Mouse (Mus musculus): ENCODE measurements around the gene Akr1d1.

Gene Akr1d1

GRCm38 (mm10) chr6:37529940-37530339 lies at the start of gene Akr1d1:
Gene Akr1d1, plus strand, starts transcription at chr6:37530173.
- no peak for TF ChIP-seq GATA4 (IDR thresholded peaks at IDR 0.05; ENCODE audit: insufficient replicate concordance, low read length)

- no peak for TF ChIP-seq GATA4 (IDR thresholded peaks at IDR 0.05; ENCODE audit: insufficient replicate concordance, low read length)
Measured at GRCm38 (mm10) chr6:37481147-37481546, 48.8 kb upstream of the Akr1d1 start.

GRCm38 (mm10) chr6:37483262-37483661 lies 46.7 kb upstream of the Akr1d1 start:
- no peak for TF ChIP-seq GATA4 (IDR thresholded peaks at IDR 0.05; ENCODE audit: insufficient replicate concordance, low read length)

- TF ChIP-seq GATA4 (IDR thresholded peaks at IDR 0.05; ENCODE audit: insufficient replicate concordance, low read length): no peak
Measured at GRCm38 (mm10) chr6:37484588-37485070, 45.3 kb upstream of the Akr1d1 start.

GRCm38 (mm10) chr6:37486502-37486901 lies 43.5 kb upstream of the Akr1d1 start:
- TF ChIP-seq GATA4 (IDR thresholded peaks at IDR 0.05; ENCODE audit: insufficient replicate concordance, low read length): no peak

GRCm38 (mm10) chr6:37492241-37492640 lies 37.7 kb upstream of the Akr1d1 start:
- no peak for TF ChIP-seq GATA4 (IDR thresholded peaks at IDR 0.05; ENCODE audit: insufficient replicate concordance, low read length)

GRCm38 (mm10) chr6:37494957-37495356 lies 35.0 kb upstream of the Akr1d1 start:
- TF ChIP-seq GATA4 (IDR thresholded peaks at IDR 0.05; ENCODE audit: insufficient replicate concordance, low read length): peak; percentile 26; the same call in 1 of the 2 replicates

GRCm38 (mm10) chr6:37496866-37497265 lies 33.1 kb upstream of the Akr1d1 start:
- TF ChIP-seq GATA4 (IDR thresholded peaks at IDR 0.05; ENCODE audit: insufficient replicate concordance, low read length): no peak

GRCm38 (mm10) chr6:37505588-37505987 lies 24.4 kb upstream of the Akr1d1 start:
- TF ChIP-seq GATA4 (IDR thresholded peaks at IDR 0.05; ENCODE audit: insufficient replicate concordance, low read length): no peak

GRCm38 (mm10) chr6:37506909-37507515 lies 23.0 kb upstream of the Akr1d1 start:
- no peak for TF ChIP-seq GATA4 (IDR thresholded peaks at IDR 0.05; ENCODE audit: insufficient replicate concordance, low read length)

- no peak for TF ChIP-seq GATA4 (IDR thresholded peaks at IDR 0.05; ENCODE audit: insufficient replicate concordance, low read length)
Measured at GRCm38 (mm10) chr6:37510786-37511185, 19.2 kb upstream of the Akr1d1 start.

- no peak for TF ChIP-seq GATA4 (IDR thresholded peaks at IDR 0.05; ENCODE audit: insufficient replicate concordance, low read length)
Measured at GRCm38 (mm10) chr6:37520631-37521375, 9.2 kb upstream of the Akr1d1 start.

- no peak for TF ChIP-seq GATA4 (IDR thresholded peaks at IDR 0.05; ENCODE audit: insufficient replicate concordance, low read length)
Measured at GRCm38 (mm10) chr6:37532036-37532435, 2.1 kb downstream of the Akr1d1 start.

- no peak for TF ChIP-seq GATA4 (IDR thresholded peaks at IDR 0.05; ENCODE audit: insufficient replicate concordance, low read length)
Measured at GRCm38 (mm10) chr6:37536831-37537230, 6.9 kb downstream of the Akr1d1 start.

GRCm38 (mm10) chr6:37537801-37538200 lies 7.8 kb downstream of the Akr1d1 start:
- no peak for TF ChIP-seq GATA4 (IDR thresholded peaks at IDR 0.05; ENCODE audit: insufficient replicate concordance, low read length)

- TF ChIP-seq GATA4 (IDR thresholded peaks at IDR 0.05; ENCODE audit: insufficient replicate concordance, low read length): no peak
Measured at GRCm38 (mm10) chr6:37538792-37539191, 8.8 kb downstream of the Akr1d1 start.

Data from liver, adult (tissue).